Mouse (Mus musculus) thymus, adult 2 months (tissue): Measurements from ENCODE around the gene Otogl. TPM values are rescaled to one million over a fixed set of nuclear protein-coding genes. Genes with fewer than 3 reads are reported as not detected.

Experiments
- DNase-seq: peaks from one replicate; pipeline ENCODE4 v3.0.0; 2021
- H3K27ac ChIP-seq: fragments of 200-500 bp; 2 replicates; pipeline ENCODE4 v1.5.1; 2012; ENCODE audit warnings: low read length, control low read depth; ENCODE audit not compliant: control insufficient read depth, insufficient read depth
- H3K27me3 ChIP-seq: fragments of 200-500 bp; 2 replicates; pipeline ENCODE4 v1.6.1; 2012; ENCODE audit warnings: mild to moderate bottlenecking, low read length, moderate library complexity, mixed read lengths; ENCODE audit not compliant: control insufficient read depth, insufficient read depth
- H3K36me3 ChIP-seq: fragments of 200-500 bp; 2 replicates; pipeline ENCODE4 v1.6.1; 2012; ENCODE audit warnings: mild to moderate bottlenecking, low read length, moderate library complexity; ENCODE audit not compliant: control insufficient read depth, insufficient read depth
- H3K4me1 ChIP-seq: fragments of 200-500 bp; replicated peaks from 2 replicates; pipeline ENCODE4 v1.6.1; 2012; ENCODE audit warnings: low read length; ENCODE audit not compliant: control insufficient read depth, insufficient read depth
- H3K4me3 ChIP-seq: fragments of 200-500 bp; 2 replicates; pipeline ENCODE4 v1.5.1; 2012; ENCODE audit warnings: mild to moderate bottlenecking, low read length, control low read depth, moderate library complexity; ENCODE audit not compliant: control insufficient read depth, insufficient read depth
- CTCF ChIP-seq: fragments of 200-500 bp; IDR thresholded peaks from 2 replicates; pipeline ENCODE4 v1.5.1; 2012; ENCODE audit warnings: mild to moderate bottlenecking, control low read depth, low read length, moderate library complexity, borderline replicate concordance; ENCODE audit not compliant: control insufficient read depth, poor library complexity, insufficient read depth; ENCODE audit errors: extremely low read depth
- POLR2A ChIP-seq: fragments of 200-500 bp; IDR thresholded peaks from 2 replicates; pipeline ENCODE4 v1.6.1; 2012; ENCODE audit warnings: mild to moderate bottlenecking, low read length, control low read depth, moderate library complexity; ENCODE audit not compliant: control insufficient read depth, poor library complexity, insufficient read depth; ENCODE audit errors: extremely low read depth
- WGBS: fragments of 180-500 bp; shearing (Covaris S2); methylation state at CpG from one replicate; pipeline ENCODE4 v1.1.7; 2018; 5-methylcytosine and 5-hydroxymethylcytosine counted together
- polyA plus RNA-seq: library from polyadenylated mRNA; depleted of rRNA; stranded (reverse); fragments of >200 nt; gene quantifications from 2 replicates; pipeline ENCODE4 v1.2.3, GENCODE M21; 2012

Otogl gene
- polyA plus RNA-seq, 1 experiment: 0.04 TPM

GRCm38 (mm10) chr10:107867414-107867813, 44.5 kb downstream of the Otogl start:
- Histone ChIP-seq H3K36me3 (no peaks in the 10 kb centered on the region), H3K27ac (no peak overlapping the region), H3K4me3 (no peak overlapping the region), H3K27me3 (no peaks in the 10 kb centered on the region), H3K4me1 (peaks cover 7% of the 10 kb centered on the region)
- 95% methylated on average over 4 of the region's 4 CpGs for WGBS
- TF ChIP-seq POLR2A (no peak), CTCF (no peak)
- DNase-seq: no peak

GRCm38 (mm10) chr10:107860235-107860917, 51.6 kb downstream of the Otogl start:
- TF ChIP-seq POLR2A: no peak
- TF ChIP-seq CTCF: no peak
- no peak overlapping the region for H3K27ac ChIP-seq
- no peak for DNase-seq

GRCm38 (mm10) chr10:107859220-107859619, 52.7 kb downstream of the Otogl start:
- no peaks in the 10 kb centered on the region for H3K4me1 ChIP-seq
- no peaks in the 10 kb centered on the region for H3K27me3 ChIP-seq
- H3K27ac ChIP-seq: no peak overlapping the region
- WGBS: 85% methylated on average over 3 of the region's 3 CpGs
- no peak for TF ChIP-seq CTCF
- no peak for TF ChIP-seq POLR2A
- H3K36me3 ChIP-seq: no peaks in the 10 kb centered on the region
- H3K4me3 ChIP-seq: no peak overlapping the region
- no peak for DNase-seq

More at GRCm38 (mm10) chr10:107860235-107860917, 51.6 kb downstream of the Otogl start:
- H3K4me1 ChIP-seq: no peaks in the 10 kb centered on the region
- 93% methylated on average over 8 of the region's 8 CpGs for WGBS
- no peaks in the 10 kb centered on the region for H3K27me3 ChIP-seq
- no peak overlapping the region for H3K4me3 ChIP-seq
- H3K36me3 ChIP-seq: no peaks in the 10 kb centered on the region

- no peaks in the 10 kb centered on the region for H3K4me1 ChIP-seq
These were observed 53.2 kb downstream of the Otogl start for GRCm38 (mm10) chr10:107858684-107859083.

GRCm38 (mm10) chr10:107844906-107845305, 67.0 kb downstream of the Otogl start:
- WGBS: 99% methylated on average over 1 of the region's 1 CpGs
- Histone ChIP-seq H3K4me1 (no peaks in the 10 kb centered on the region), H3K4me3 (no peak overlapping the region), H3K27ac (no peak overlapping the region), H3K36me3 (no peaks in the 10 kb centered on the region), H3K27me3 (no peaks in the 10 kb centered on the region)
- no peak for TF ChIP-seq CTCF
- no peak for TF ChIP-seq POLR2A
- no peak for DNase-seq

More at GRCm38 (mm10) chr10:107858684-107859083, 53.2 kb downstream of the Otogl start:
- DNase-seq: peak; percentile 37
- WGBS: 33% methylated on average over 7 of the region's 7 CpGs
- TF ChIP-seq POLR2A (no peak), CTCF (no peak)
- no peaks in the 10 kb centered on the region for H3K27me3 ChIP-seq
- no peak overlapping the region for H3K4me3 ChIP-seq
- no peak overlapping the region for H3K27ac ChIP-seq
- H3K36me3 ChIP-seq: no peaks in the 10 kb centered on the region

GRCm38 (mm10) chr10:107834452-107835239, 77.3 kb downstream of the Otogl start:
- Histone ChIP-seq H3K27ac (no peak overlapping the region), H3K27me3 (no peaks in the 10 kb centered on the region), H3K36me3 (no peaks in the 10 kb centered on the region), H3K4me1 (no peaks in the 10 kb centered on the region), H3K4me3 (no peak overlapping the region)
- TF ChIP-seq POLR2A (no peak), CTCF (no peak)
- 89% methylated on average over 4 of the region's 4 CpGs for WGBS
- DNase-seq: no peak
